Mouse (Mus musculus): ENCODE results near the gene Spag6l.
"Not testable (repeated sequence)": the region's sequence is repeated elsewhere in the genome, so short reads cannot be mapped to it uniquely, and the experiment has no call there.

Spag6l gene

GRCm38 (mm10) chr16:16828757-16829615, at the start of gene Spag6l:
Spag6l (minus strand) TSS chr16:16829456.
- peak; percentile 85 for DNase-seq (ENCODE audit: low read depth, low spot score)

- DNase-seq (ENCODE audit: low read depth, low spot score): no peak
Observed at GRCm38 (mm10) chr16:16879025-16879424, 49.8 kb upstream of the Spag6l start.

GRCm38 (mm10) chr16:16870617-16871331, 41.5 kb upstream of the Spag6l start, which contains the start of the genes Top3b and Vpreb1:
Top3b (plus strand) TSS chr16:16870736.
Vpreb1 (minus strand) TSS chr16:16870843.
- peak; percentile 98 for DNase-seq (ENCODE audit: low read depth, low spot score)

GRCm38 (mm10) chr16:16870241-16870616, 41.0 kb upstream of the Spag6l start:
- DNase-seq (ENCODE audit: low read depth, low spot score): no peak

- peak; percentile 98 for DNase-seq (ENCODE audit: low read depth, low spot score)
Observed at GRCm38 (mm10) chr16:16865696-16866561, 36.7 kb upstream of the Spag6l start.

- no peak for DNase-seq (ENCODE audit: low read depth, low spot score)
Observed at GRCm38 (mm10) chr16:16865217-16865616, 36.0 kb upstream of the Spag6l start.

GRCm38 (mm10) chr16:16863978-16864377, 34.7 kb upstream of the Spag6l start, which contains the start of gene Igll1:
Igll1 (minus strand) TSS chr16:16863985.
- no peak for DNase-seq (ENCODE audit: low read depth, low spot score)

GRCm38 (mm10) chr16:16862288-16862687, 33.0 kb upstream of the Spag6l start:
- no peak for DNase-seq (ENCODE audit: low read depth, low spot score)

GRCm38 (mm10) chr16:16856731-16857476, 27.6 kb upstream of the Spag6l start:
- no peak for DNase-seq (ENCODE audit: low read depth, low spot score)

- DNase-seq (ENCODE audit: low read depth, low spot score): not testable (repeated sequence)
Observed at GRCm38 (mm10) chr16:16856054-16856453, 26.8 kb upstream of the Spag6l start.

- no peak for DNase-seq (ENCODE audit: low read depth, low spot score)
Observed at GRCm38 (mm10) chr16:16855541-16855940, 26.3 kb upstream of the Spag6l start.

- peak; percentile 81 for DNase-seq (ENCODE audit: low read depth, low spot score)
Observed at GRCm38 (mm10) chr16:16854836-16855235, 25.6 kb upstream of the Spag6l start.

- no peak for DNase-seq (ENCODE audit: low read depth, low spot score)
Observed at GRCm38 (mm10) chr16:16852411-16852810, 23.2 kb upstream of the Spag6l start.

- peak; percentile 57 for DNase-seq (ENCODE audit: low read depth, low spot score)
Observed at GRCm38 (mm10) chr16:16849196-16849595, 19.9 kb upstream of the Spag6l start.

GRCm38 (mm10) chr16:16829671-16830070, 415 bp upstream of the Spag6l start:
- DNase-seq (ENCODE audit: low read depth, low spot score): no peak

GRCm38 (mm10) chr16:16826223-16826622, 3.0 kb downstream of the Spag6l start:
- peak; percentile 31 for DNase-seq (ENCODE audit: low read depth, low spot score)

- DNase-seq (ENCODE audit: low read depth, low spot score): peak; percentile 68
Observed at GRCm38 (mm10) chr16:16825476-16825875, 3.8 kb downstream of the Spag6l start.

GRCm38 (mm10) chr16:16806325-16806724, 22.9 kb downstream of the Spag6l start:
- no peak for DNase-seq (ENCODE audit: low read depth, low spot score)
